Mouse (Mus musculus) frontal cortex, postnatal 10 days (tissue): ENCODE results near the gene Nol12.

Experiments used
- DNase-seq, 2 experiments: peaks; one replicate each; pipeline ENCODE4 v3.0.0; 2022; ENCODE audit warnings: low spot score in 2 of 2, mixed read lengths in 1 of 2

Nol12 gene

GRCm38 (mm10) chr15:78916052-78916826 is 18.5 kb upstream of the Nol12 start:
- DNase-seq, result no peak

GRCm38 (mm10) chr15:78918126-78918525 is 16.6 kb upstream of the Nol12 start:
- DNase-seq, result no peak

GRCm38 (mm10) chr15:78919914-78920313 is 14.8 kb upstream of the Nol12 start:
- DNase-seq, result no peak

DNA sequence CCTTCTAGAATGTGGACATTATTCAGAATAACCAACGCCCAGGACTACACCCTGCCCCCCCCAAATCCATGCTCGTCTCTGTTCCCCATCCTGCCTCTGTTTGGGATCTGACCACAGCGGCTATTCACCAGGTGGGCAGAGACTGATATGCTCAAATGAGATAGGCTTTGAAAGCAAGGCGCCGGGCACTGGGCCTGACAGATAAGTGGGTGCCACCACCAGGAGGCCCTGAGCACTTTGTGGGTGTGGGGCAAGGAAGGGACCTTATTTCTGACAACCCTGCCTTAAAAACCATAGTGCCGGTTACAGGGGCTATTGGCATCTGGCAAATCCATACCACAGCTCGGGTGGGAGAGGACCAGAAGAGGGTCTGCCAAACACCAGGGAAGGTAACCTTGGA is 12.0 kb upstream of the Nol12 start:
- DNase-seq, result no peak

- DNase-seq, result no peak
Observed at GRCm38 (mm10) chr15:78923585-78923984, 11.1 kb upstream of the Nol12 start.

GRCm38 (mm10) chr15:78925129-78925528 is 9.6 kb upstream of the Nol12 start:
- no peak for DNase-seq

GRCm38 (mm10) chr15:78926021-78926919 is 8.5 kb upstream of the Nol12 start, which contains the start of gene Lgals1:
Lgals1 (plus strand) TSS chr15:78926725.
- peak; percentile 63 to 64 for DNase-seq

- DNase-seq, result no peak
Observed at GRCm38 (mm10) chr15:78927021-78927787, 7.5 kb upstream of the Nol12 start.

DNA sequence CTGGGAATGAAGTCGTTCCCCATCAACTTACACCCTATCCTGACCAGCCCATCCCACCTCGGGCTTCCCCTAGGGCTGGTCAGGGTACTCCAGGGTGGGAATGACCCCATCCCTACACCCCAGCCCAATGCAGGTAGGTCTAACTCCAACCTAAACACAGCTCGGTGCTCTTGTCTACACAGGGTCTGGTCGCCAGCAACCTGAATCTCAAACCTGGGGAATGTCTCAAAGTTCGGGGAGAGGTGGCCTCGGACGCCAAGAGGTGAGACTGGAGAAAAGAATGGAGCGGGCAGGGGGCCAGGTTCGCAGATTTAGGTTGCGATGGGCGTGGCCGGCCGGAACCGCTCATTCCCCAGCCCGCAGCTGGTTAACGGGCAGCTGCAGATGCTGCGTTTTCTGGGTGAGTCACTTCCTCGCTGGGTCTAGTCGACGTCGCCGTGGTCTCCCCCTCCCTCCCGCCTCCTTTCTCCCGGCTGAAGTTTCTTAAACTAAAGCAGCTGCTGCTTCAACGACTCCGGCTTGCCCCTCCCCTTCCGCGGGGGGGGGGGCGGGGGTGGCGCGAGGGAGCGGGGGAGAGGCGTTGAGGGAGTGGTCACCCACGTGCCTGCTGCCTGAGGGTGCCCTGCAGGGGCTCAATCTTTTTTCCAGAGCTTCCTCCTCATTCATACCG is 6.8 kb upstream of the Nol12 start:
- peak; percentile 47 to 63 for DNase-seq

- DNase-seq, result no peak
Observed at GRCm38 (mm10) chr15:78928539-78928938, 6.2 kb upstream of the Nol12 start.

GRCm38 (mm10) chr15:78930192-78930706 is 4.5 kb upstream of the Nol12 start:
- no peak for DNase-seq

DNA sequence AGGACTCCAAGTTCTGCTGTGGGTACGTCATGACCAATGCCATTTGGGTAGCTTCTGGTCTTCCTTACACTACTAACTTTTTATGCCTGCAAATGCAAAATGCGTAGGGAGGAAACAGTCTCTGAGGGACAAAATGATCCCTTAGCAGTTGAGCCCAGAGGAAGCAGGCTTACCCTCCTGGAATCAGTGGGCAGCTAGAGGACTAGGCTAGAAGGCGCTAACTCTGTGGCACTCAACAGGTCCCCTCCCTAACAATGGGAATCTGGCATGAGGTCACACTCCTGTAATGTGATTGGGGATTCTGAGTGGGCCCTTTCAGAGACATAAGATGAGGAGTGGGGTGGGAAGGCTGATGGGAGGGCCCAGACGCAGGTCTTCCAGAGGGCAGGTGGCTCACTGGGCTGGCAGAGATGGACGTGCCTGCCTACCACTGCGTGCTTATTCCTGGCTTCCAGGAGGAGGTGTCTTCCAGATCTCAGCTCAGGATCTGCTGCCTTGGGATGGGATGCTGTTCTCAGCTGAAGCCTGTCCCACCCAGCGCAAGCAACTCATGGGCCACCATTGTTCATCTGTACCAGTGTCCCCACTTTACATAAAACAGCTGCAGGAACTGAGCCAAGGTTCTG is 3.8 kb upstream of the Nol12 start:
- DNase-seq, result no peak

GRCm38 (mm10) chr15:78931577-78931976 is 3.2 kb upstream of the Nol12 start:
- no peak for DNase-seq

DNA sequence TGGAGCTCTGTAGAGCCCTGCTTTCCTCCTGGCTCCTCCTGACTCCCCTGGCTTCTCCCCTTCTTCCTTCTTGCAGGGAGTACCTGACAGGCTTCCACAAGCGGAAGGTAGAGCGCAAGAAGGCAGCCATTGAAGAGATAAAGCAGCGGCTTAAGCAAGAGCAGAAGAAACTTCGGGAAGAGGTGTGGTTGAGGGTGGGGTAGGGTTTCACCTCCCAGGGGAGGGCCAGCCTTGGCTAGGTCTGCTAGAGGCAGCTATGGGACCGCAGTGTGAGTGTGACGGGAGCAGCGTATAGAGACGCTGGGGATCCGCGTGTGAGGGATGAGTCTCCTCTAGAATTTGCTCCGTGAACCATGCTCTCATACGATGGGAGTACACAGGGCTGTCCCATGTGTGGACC is 1.7 kb downstream of the Nol12 start:
- DNase-seq, result no peak

DNA sequence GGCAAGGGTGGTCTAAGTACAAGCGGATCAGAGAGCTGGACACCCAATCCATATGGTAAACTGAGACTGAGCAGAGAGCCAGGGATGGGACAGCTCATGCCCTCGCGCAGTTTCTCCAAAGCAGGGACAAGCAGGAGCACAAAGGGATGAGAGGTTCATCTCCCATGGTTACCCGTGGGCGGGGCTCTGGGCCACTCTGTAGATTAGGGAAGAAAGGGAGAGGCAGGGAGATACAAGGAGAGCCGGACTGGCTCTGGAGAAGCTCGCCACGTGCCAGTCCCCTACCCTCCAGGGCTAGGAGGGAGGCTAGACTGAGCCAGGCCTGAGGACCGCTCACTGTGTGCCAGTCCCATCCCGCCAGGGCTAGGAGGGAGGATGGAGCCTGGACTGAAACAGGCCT is 2.6 kb downstream of the Nol12 start:
- no peak for DNase-seq

- no peak for DNase-seq
Observed at GRCm38 (mm10) chr15:78937963-78938362, 3.2 kb downstream of the Nol12 start.

- no peak for DNase-seq
Observed at GRCm38 (mm10) chr15:78940325-78940724, 5.6 kb downstream of the Nol12 start.

GRCm38 (mm10) chr15:78942663-78943062 is 7.9 kb downstream of the Nol12 start:
- DNase-seq, result peak; percentile 63 to 78

DNA sequence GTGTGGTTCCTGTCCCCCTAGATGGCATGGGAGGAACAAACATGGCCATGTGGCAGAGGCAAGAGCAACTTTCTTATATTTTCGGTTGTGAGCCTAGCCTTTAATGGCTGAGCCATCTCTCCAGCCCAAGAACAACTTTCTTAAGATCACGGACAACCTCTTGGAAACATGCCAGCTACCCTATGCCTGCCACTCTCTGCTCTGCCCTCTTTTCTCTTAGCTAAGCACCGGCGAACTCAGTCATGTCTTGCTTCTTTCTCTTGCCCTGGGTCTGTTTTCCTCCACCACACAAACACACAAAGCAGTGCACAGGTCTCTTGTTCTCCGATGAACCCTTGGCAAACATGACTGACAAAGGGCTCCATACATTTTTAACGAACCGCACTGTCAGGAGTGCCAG is 11.5 kb downstream of the Nol12 start:
- DNase-seq, result no peak

GRCm38 (mm10) chr15:78947657-78948056 is 12.9 kb downstream of the Nol12 start, which contains the start of gene Triobp:
Triobp (plus strand) TSS chr15:78947724.
- peak; percentile 81 to 83 for DNase-seq
